Mouse (Mus musculus) testis, adult 2 months (tissue): ENCODE data around the gene Clic1. TPM values are rescaled to one million over a fixed set of nuclear protein-coding genes. Genes with fewer than 3 reads are reported as not detected.

Source experiments
- H3K27ac ChIP-seq: fragments of 200-500 bp; 2 replicates; pipeline ENCODE4 v1.5.1; 2012; ENCODE audit warnings: low read depth, low read length; ENCODE audit not compliant: control insufficient read depth, insufficient read depth
- H3K27me3 ChIP-seq: fragments of 200-500 bp; 2 replicates; pipeline ENCODE4 v1.6.1; 2012; ENCODE audit warnings: mild to moderate bottlenecking, low read length, moderate library complexity; ENCODE audit not compliant: control insufficient read depth, insufficient read depth
- H3K36me3 ChIP-seq: fragments of 200-500 bp; 2 replicates; pipeline ENCODE4 v1.6.1; 2012; ENCODE audit warnings: mild to moderate bottlenecking, low read length; ENCODE audit not compliant: control insufficient read depth, insufficient read depth
- H3K4me1 ChIP-seq: fragments of 200-500 bp; 2 replicates; pipeline ENCODE4 v1.6.1; 2012; ENCODE audit warnings: low read length; ENCODE audit not compliant: control insufficient read depth, insufficient read depth
- H3K4me3 ChIP-seq: fragments of 200-500 bp; 2 replicates; pipeline ENCODE4 v1.5.1; 2012; ENCODE audit warnings: low read depth, mild to moderate bottlenecking, low read length, moderate library complexity, mixed read lengths; ENCODE audit not compliant: control insufficient read depth
- CTCF ChIP-seq: fragments of 200-500 bp; IDR thresholded peaks from 2 replicates; pipeline ENCODE4 v1.5.1; 2012; ENCODE audit warnings: low read depth, mild to moderate bottlenecking, inconsistent platforms, low read length, moderate library complexity; ENCODE audit not compliant: control insufficient read depth, insufficient read depth, insufficient replicate concordance
- POLR2A ChIP-seq: fragments of 200-500 bp; IDR thresholded peaks from 2 replicates; pipeline ENCODE4 v1.6.1; 2012; ENCODE audit warnings: low read depth, mild to moderate bottlenecking, inconsistent platforms, low read length, moderate library complexity; ENCODE audit not compliant: control insufficient read depth
- polyA plus RNA-seq: library from polyadenylated mRNA; depleted of rRNA; stranded (reverse); fragments of >200 nt; gene quantifications from 2 replicates; pipeline ENCODE4 v1.2.3, GENCODE M21; 2012

Gene Clic1
- polyA plus RNA-seq, 1 experiment, result 24.1 TPM

GRCm38 (mm10) chr17:35047688-35048087 is 2.1 kb upstream of the Clic1 start:
- no peak for TF ChIP-seq POLR2A
- no peak for TF ChIP-seq CTCF
- Histone ChIP-seq H3K4me1 (peaks cover 24% of the 10 kb centered on the region), H3K4me3 (no peak overlapping the region), H3K36me3 (no peaks in the 10 kb centered on the region), H3K27me3 (peaks cover 2% of the 10 kb centered on the region; the same call in 1 of the 2 replicates), H3K27ac (no peak overlapping the region)

GRCm38 (mm10) chr17:35048149-35048931 is 1.4 kb upstream of the Clic1 start:
- Histone ChIP-seq H3K27me3 (peaks cover 2% of the 10 kb centered on the region; the same call in 1 of the 2 replicates), H3K4me3 (no peak overlapping the region), H3K27ac (no peak overlapping the region), H3K36me3 (no peaks in the 10 kb centered on the region), H3K4me1 (peaks cover 24% of the 10 kb centered on the region)
- TF ChIP-seq POLR2A (no peak), CTCF (no peak)

DNA sequence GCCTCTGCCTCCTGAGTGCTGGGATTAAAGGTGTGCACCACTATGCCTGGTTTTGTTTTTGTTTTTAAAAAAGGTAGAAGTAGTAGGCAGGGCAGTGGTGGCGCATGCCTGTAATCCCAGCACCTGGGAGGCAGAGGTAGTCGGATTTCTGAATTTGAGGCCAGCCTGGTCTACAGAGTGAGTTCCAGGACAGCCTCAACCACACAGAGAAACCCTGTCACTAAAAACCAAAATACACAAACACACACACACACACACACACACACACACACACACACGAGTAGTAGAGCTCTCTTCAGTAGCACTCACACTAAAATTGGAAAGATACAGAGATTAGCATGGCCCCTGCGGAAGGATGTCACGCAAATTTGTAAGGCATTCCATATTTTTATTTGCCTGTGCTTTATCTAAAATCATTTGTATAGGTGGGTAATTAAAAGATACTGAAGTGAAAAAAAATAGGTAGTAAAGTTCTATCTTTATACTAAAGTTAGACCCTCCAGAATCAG is 780 bp upstream of the Clic1 start:
- Histone ChIP-seq H3K36me3 (no peaks in the 10 kb centered on the region), H3K27me3 (peaks cover 2% of the 10 kb centered on the region; the same call in 1 of the 2 replicates), H3K4me3 (no peak overlapping the region), H3K27ac (no peak overlapping the region), H3K4me1 (peaks cover 24% of the 10 kb centered on the region)
- no peak for TF ChIP-seq POLR2A
- no peak for TF ChIP-seq CTCF

DNA sequence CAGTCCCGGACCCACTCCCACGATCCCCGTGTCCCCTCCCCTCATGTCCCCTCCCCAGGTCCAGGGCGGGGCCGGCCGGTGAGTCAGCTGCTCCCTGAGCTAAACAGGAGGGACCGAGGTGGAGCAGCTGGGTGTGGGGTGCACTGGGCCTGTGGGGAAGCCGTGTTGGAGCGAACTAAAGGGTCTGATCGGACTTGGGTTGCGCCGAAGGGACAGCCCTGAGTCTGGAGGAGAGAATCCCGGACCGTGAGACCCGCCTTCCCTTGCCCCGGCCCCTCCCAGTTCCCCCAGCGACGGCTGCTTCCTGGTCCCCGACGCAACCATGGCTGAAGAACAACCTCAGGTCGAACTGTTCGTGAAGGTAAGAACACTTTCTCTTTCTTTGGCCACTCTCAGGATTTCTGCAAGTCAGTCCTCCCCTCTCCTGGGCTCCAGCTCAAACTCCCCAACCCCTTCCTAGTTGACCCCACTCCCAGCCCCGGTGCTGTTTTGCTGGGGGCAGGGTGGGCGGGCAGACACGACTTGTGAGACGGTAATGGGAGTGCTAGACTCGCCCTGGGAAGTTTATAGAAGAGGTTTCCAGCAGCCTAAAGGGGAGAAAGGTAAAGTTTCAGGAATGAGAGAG is 472 bp downstream of the Clic1 start:
- peak overlapping the region; percentile 82 for H3K27ac ChIP-seq
- H3K4me3 ChIP-seq, result peak overlapping the region; percentile 86
- H3K4me1 ChIP-seq, result peaks cover 24% of the 10 kb centered on the region
- H3K27me3 ChIP-seq, result peaks cover 2% of the 10 kb centered on the region; the same call in 1 of the 2 replicates
- no peaks in the 10 kb centered on the region for H3K36me3 ChIP-seq
- TF ChIP-seq POLR2A, result peak; percentile 57; the same call in 1 of the 2 replicates
- no peak for TF ChIP-seq CTCF

GRCm38 (mm10) chr17:35051156-35052086 is 1.7 kb downstream of the Clic1 start:
- peaks cover 21% of the 10 kb centered on the region for H3K4me1 ChIP-seq
- H3K36me3 ChIP-seq, result no peaks in the 10 kb centered on the region
- TF ChIP-seq CTCF (no peak), POLR2A (0 out of 2 replicates have a peak, but pooled peaks have one; percentile 30)
- peak overlapping the region; percentile 82 for H3K4me3 ChIP-seq
- H3K27me3 ChIP-seq, result peaks cover 2% of the 10 kb centered on the region; the same call in 1 of the 2 replicates
- H3K27ac ChIP-seq, result peak overlapping the region; percentile 78

DNA sequence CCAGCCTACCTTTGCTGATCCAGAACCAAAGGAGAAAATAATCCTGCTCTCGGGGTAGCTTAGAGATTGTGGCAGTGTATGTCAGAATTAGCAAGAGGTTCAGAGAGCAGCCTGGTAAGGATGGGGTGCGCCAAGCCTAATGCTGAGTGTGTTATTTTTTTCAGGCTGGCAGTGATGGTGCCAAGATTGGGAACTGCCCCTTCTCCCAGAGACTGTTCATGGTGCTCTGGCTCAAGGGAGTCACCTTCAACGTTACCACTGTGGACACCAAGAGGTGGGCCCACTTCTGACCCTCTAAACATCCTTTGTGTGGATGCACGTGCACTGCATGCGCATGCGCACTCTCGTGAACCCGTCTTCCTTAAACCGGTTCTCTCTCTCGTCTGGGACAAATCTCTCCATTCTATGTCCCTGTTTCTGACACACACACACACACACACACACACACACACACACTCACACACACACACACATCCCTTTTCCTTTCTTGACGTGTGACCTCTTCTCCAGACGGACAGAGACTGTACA is 2.6 kb downstream of the Clic1 start:
- Histone ChIP-seq H3K4me3 (no peak overlapping the region), H3K36me3 (no peaks in the 10 kb centered on the region), H3K4me1 (peaks cover 19% of the 10 kb centered on the region), H3K27ac (no peak overlapping the region), H3K27me3 (peaks cover 2% of the 10 kb centered on the region; the same call in 1 of the 2 replicates)
- TF ChIP-seq POLR2A (no peak), CTCF (no peak)
